Mouse (Mus musculus): ENCODE data around the gene Gnrhr.

Gnrhr gene

GRCm38 (mm10) chr5:86197801-86198200, at the start of gene Gnrhr:
Gene Gnrhr, minus strand, starts transcription at chr5:86197901.
- no peak for DNase-seq (ENCODE audit: low spot score)

GRCm38 (mm10) chr5:86246559-86246958, 48.9 kb upstream of the Gnrhr start:
- DNase-seq (ENCODE audit: low spot score): no peak

- no peak for DNase-seq (ENCODE audit: low spot score)
Measured at GRCm38 (mm10) chr5:86244880-86245279, 47.2 kb upstream of the Gnrhr start.

- DNase-seq (ENCODE audit: low spot score): no peak
Measured at GRCm38 (mm10) chr5:86244275-86244674, 46.6 kb upstream of the Gnrhr start.

GRCm38 (mm10) chr5:86227156-86227853, 29.6 kb upstream of the Gnrhr start:
- no peak for DNase-seq (ENCODE audit: low spot score)

- DNase-seq (ENCODE audit: low spot score): peak; percentile 80
Measured at GRCm38 (mm10) chr5:86191356-86191755, 6.3 kb downstream of the Gnrhr start.

GRCm38 (mm10) chr5:86190770-86191169, 6.9 kb downstream of the Gnrhr start:
- DNase-seq (ENCODE audit: low spot score): peak; percentile 75

GRCm38 (mm10) chr5:86190290-86190689, 7.4 kb downstream of the Gnrhr start:
- no peak for DNase-seq (ENCODE audit: low spot score)

GRCm38 (mm10) chr5:86187441-86187840, 10.3 kb downstream of the Gnrhr start:
- DNase-seq (ENCODE audit: low spot score): no peak

- DNase-seq (ENCODE audit: low spot score): peak; percentile 10
Measured at GRCm38 (mm10) chr5:86173778-86174177, 23.9 kb downstream of the Gnrhr start.

GRCm38 (mm10) chr5:86172449-86173161, 25.1 kb downstream of the Gnrhr start, which contains the start of gene Uba6:
Gene Uba6, minus strand, starts transcription at chr5:86172803.
- peak; percentile 98 for DNase-seq (ENCODE audit: low spot score)

- DNase-seq (ENCODE audit: low spot score): no peak
Measured at GRCm38 (mm10) chr5:86172088-86172448, 25.6 kb downstream of the Gnrhr start.
